Mouse (Mus musculus): ENCODE measurements around the gene Brd1.

Brd1 gene

DNA sequence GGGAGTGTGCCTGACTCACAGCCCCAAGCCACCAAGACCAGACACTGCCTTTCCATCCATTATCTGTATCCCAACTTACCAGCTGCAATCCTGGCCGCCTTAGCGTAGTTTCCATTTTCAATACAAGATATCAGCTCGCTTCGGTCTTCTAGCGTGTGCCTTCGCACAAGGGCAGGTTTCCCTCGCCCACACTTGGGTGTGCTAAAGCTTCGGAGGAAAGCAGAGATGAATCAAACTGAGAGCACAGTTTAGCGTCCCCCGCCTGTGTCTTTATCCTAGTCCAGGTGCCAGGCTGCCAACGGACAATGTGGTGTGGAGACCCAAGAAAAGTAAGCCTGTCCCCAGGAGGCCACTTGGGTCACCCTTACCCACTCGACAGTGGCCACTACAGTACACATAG is 42.9 kb downstream of the Brd1 start:
- in situ Hi-C loops (cut with MboI, MseI): no loop called here

DNA sequence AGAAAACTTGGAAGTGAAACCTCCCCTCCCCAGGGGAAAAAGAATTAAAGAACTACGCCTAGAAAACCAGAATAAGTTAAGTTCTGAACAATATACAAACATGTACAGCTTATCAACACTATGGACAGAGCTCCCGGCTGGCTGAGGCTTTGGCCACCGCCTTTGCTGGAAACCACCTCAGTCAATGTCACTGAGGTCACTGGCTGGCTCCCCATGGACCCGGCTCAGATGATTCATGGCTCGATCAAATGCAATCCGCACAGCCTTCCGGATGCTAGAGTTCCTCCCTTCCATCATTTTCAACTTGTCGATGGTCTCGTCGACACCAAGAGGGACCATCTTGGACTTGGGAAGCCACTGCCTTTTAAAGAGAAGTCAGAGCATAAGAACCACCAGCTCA is 45.9 kb downstream of the Brd1 start:
- in situ Hi-C loops (cut with MboI, MseI): no loop called here

DNA sequence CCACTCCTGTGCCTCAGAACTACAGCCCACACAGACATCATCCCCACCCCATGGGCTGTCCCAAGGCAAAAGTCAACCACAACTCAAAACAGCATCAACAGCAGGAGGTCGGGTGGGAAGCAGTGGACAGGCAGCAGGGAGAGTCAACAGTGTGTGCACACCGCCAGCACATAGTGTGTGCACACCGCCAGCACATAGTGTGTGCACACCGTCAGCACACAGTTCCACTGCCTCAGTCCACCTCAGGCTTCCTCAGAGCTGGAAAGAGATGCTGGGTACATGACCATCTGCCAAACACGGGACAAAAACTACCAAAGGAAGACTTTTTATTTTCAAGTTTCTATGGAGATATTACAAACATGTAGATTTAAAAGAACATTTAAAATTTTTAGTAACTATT is 47.3 kb downstream of the Brd1 start:
- in situ Hi-C loops (cut with MboI, MseI): no loop called here

DNA sequence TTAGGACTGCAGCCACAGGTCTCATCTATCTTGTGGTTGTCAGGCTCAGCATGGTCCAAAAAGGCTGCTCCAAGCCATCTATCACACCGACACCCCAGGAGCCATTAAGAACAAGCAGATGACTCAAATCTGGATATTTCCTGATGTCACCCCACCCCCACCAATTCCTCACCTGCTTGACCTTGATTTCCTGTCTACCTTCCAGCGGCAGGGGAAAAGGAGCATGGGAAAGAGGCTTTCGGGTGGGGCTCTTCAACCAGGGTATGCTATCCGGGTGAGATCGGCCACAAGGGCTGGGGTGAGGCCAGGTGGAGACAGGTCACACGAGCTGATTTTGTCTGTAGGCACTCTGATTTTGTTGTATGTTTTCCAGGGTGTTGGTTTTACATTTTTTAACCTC is 50.0 kb downstream of the Brd1 start:
- in situ Hi-C loops (cut with MboI, MseI): no loop called here

DNA sequence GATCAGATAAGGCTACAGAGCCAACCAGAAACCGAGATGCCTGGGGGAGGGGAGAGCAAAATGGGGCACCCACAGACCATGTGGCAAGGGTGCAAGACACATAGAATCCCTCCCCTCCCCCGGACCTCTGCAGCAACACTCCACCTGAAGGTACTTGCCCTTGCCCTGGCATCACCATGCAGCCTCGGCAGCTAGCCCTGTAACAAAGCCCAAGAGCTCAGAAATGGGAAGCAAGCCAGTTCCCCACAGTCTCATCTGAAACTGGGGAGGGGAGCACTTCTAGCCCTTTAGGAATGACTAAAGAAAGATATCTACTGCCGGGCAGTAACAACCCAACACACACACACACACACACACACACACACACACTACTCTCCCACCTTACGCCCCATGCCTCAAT is 53.1 kb downstream of the Brd1 start:
- in situ Hi-C loops (cut with MboI, MseI): no loop called here

DNA sequence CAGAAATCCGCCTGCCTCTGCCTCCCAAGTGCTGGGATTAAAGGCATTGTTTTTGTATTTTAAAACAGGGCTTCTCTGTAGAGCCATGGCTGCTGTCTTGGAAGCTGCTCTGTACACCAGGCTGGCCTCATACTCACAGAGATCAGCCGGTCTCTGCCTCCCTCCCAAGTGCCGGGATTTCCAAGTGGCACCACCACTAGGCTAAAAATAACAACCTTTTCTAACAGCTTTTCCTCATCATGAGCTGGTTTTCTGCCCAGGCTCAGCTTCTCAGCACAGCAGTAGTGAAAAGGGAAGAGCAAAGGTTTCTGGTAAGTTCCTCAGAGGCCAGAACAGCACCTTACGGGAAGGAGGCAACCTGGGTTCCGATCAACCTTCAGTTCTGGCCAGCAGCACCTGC is 56.5 kb downstream of the Brd1 start:
- in situ Hi-C loops (cut with MboI, MseI): no loop called here

DNA sequence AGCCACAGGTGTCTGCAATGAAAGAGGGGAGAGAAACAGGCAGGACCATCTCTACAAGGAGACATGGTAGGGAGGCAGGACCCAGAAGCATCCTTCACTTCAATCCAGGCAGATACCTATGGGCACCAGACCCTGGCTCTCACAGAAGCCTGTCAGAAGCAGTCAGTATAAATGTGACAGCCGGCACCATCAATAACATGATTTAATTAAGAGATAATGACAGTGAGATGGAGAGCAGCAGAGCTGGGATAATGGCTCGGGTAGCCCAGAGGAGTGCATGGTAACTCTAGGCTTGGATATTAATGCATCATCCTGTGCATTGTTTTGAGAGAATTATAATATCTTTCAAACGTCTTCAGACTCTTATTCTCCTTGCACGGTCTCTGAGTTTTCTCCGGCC is 58.0 kb downstream of the Brd1 start:
- in situ Hi-C loops (cut with MboI, MseI): no loop called here

DNA sequence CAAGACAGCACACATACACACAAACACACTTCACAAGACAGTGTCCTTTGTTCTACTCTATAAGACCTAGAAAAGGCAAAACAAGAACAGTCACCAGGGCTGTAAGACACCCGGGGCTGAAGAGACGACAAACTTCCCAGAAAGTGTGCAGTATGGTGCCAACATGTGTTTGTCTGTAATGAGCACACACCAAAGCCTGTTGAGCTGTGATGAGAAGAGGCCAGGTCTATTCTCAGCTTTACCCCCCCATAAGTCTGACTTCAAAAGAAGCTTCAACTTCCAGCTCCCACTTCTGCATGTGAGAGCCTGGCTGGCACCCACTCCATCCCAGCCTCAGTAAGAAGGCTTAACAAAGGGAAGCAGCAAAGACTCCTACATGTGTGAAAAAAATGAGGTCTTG is 65.3 kb downstream of the Brd1 start:
- in situ Hi-C loops (cut with MboI, MseI): no loop called here

DNA sequence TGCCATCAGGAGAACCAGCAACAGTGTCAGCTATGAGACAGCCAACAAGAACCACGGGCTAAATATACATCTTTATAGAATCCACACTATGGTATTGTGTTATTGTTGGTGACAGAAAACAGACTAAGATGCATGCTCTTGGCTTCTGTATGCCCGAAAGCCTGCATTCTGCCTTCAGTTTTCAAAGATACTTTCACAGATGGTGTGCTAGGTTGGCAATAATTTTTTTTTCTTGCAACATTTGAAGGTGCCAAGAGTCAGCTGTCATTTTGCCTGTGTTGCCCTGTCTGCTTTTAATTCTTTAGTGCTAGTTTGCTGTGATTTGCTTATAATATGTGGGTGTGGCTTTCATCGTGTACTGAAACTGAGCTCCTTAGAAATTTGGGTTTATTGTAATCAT is 66.4 kb downstream of the Brd1 start:
- in situ Hi-C loops (cut with MboI, MseI): no loop called here

DNA sequence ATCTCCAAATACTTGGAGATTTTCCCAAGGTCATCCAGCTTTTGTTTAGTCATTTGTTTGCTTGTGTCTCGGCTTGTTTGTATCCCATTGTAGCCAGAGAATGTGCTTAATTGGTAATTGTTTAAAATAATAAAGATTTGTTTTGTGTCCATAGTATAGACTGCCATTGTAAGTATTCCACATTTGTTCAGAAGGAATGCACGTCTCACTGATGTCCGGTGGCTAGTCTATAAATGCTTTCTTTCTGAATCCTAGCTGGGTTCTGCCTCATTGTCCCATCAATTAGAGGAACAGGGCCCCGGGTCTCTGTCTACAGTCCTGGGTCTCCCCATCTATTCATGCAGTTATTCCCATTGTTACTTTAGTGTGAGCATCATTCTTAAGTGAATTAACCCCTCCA is 68.2 kb downstream of the Brd1 start:
- in situ Hi-C loops (cut with MboI, MseI): no loop called here

DNA sequence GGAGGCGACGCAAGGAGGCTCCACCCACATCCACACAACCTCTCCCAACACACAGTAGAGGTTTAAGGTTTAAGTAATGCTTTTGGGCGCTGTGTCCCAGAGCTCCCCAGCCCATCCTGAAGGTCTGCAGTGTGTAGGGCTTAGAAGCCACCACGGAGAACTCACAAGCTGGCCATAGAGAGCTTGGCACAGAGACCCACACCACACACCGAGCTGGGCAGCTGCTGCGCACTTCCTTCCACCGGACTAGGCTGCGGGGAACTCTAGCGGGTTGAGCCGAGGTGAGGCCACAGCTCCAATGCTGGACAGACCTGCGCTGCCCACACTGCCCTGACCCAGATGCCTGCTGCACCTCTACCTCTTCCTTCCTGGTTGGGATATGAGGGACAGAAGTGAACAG is 71.0 kb downstream of the Brd1 start:
- in situ Hi-C loops (cut with MboI, MseI): no loop called here

DNA sequence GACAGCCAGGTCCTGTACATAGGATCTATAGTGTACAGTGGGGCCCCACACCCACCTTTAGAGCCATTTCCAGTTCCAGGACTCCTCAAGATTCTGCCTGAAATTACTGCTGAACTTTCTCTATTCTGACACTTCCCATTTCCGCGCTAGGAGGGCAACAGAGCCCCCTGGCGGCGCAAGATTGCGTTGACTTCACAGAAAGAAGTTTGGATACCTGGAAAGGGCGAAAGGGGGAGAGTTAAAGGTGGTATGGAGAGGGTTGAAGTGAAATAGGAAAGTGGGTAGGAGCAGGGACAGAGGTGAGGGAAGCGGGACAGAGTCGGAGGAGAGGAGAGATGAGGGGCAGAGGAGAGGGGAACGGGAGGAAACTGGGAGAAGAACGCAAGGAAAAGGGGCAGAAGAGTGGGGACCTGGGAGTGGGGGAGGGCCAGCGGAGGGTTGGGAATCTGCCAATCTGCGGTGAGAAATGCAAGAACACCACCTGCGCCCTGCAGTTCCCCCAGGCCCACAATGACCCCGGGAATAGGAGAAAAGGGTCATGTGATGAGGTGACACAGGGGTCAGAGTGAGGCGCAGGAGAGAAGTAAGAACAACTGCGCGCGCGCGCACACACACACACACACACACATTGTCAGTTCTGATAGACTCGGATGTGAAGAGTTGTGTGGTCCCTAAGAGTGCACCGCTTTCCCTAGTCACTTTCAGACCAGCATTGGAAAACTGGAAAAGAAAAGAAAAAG is 71.8 kb downstream of the Brd1 start:
- in situ Hi-C loops (cut with MboI, MseI): no loop called here

DNA sequence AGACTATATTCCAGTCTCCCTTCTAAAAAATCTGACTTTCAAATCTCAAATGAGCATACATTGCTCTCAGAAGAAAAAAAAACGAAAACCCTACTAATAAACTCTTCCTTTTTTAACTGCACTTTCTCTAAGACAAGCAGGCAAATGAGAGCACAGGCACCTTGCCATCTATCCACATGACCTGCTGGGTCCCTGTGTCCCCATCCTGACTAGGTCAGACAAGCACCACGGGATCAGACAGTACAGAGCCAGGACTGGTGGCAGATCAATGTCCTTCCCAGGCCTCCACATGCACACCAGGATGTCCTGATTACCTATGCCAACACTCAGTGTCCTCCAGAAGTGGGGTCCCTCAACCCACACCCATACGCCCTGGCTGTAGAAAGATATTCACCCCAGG is 72.4 kb downstream of the Brd1 start:
- in situ Hi-C loops (cut with MboI, MseI): no loop called here

DNA sequence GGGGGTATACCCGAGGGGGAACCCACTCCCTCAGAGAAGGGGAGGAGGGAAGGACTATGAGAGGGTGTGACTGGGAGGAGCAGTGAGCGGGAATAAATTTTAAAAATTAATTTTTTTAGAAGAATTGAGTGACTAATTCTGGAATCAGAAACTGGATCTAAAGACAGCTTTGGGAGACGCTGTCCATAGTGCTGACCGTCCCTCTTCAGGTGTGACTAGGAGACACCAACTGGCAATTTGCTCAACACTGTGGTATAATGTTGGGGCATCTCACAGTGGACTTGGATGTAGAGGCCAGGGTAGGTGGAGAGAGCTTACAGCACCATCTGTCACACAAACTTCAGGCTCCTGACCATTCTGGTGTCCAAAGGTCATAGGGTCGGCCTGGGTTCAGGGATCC is 82.0 kb downstream of the Brd1 start:
- in situ Hi-C loops (cut with MboI, MseI): no loop called here

DNA sequence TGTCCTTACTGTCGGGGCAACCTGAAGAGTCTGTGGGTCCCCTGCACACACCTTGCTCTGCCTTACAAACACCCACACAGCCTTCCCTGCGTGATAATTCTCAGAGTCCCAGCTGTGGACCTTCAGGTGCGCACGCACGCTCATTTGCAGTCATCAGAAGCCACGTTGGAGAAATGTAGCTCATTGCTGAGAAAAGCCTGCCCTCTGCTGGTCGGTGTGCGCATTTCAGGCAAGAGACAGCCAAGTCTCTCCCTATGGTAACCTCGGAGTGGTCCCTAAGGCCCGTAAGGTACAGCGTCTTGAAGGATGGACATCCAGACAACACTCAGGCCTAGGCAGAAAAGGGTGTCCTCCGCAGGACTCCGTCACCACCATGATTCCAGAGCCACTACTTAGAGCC is 83.0 kb downstream of the Brd1 start:
- in situ Hi-C loops (cut with MboI, MseI): no loop called here
